Mouse (Mus musculus): ENCODE results near the gene Cabp4.

DNA sequence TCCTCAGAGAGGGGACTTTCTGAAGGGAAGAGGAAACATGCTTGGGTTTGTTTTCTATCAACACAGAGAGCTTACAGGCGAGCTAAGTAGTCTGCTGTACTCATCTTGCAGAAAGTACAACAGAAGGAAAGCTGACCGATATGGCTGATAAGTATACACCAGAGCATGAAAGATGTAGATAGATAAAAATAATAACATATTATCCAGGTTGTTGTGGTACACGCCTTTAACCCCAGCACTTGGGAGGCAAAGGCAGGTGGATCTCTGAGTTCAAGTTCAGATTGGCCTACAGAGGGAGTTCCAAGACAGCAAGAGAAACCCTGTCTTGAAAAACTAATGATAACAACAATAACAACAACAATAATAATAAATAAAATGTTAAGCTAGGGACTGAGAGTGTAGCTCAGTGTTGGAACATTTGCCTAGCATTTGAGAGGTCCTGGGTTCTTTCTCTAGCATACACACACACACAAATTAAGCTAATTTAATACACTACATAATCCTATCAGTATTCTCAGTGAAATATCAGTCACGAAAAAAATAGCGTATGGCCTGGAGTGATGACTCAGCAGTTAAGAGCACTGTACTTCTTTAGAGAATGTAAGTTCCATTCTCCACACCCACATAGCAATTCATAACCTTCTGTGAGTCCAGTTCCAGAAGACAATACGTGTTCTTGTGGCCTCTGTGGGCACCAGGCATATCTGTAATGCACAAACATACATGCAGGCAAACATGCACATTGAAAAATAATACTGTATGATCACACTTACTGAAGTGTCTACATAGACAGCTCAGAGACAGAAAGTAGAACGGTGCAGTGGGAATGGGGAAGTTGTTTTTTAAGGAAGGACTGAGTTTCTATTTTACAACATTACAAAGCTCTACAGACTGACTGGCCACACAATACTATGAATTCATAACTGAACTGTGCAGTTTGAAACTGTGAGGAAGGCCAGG, 21.1 kb downstream of the Cabp4 start:
- no peak for TF ChIP-seq CTCF (IDR thresholded peaks at IDR 0.05; ENCODE audit: extremely low read depth, insufficient read depth, low read length)
- no peak for TF ChIP-seq POLR2A (IDR thresholded peaks at IDR 0.05; ENCODE audit: extremely low read depth, insufficient read depth, low read length)

Measured in cortical plate, adult 2 months (tissue).